Mouse (Mus musculus): Measurements from ENCODE around the gene Ints12.

The Ints12 gene

DNA sequence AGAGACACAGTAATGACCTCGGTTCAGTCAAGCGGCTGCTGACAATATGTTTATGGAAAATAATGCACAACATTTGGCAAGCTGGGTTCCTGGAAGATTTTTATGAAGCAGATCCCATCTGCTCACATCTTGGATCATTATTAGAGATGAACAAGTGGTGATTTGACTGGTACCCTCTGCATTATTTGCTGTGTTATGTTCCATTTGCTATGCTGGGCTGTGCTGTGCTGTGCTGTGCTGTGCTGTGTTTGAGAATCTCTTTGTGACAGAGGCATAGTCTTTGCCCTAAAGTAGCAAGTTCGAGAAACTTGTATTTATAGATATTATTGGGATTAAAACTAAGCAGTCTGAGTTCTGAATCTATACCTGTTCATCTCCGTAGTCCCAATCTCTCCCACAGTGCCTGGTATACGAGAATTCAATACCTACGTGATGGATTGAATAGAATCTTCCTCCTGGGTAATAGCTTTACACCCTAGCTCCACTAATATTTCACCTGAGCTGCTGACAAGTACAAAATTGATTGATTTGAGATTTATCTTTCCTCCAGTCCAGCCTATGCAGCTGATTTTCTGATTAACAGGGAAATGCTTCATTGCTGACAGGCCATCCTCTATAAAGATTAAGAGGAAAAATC is 53.0 kb downstream of the Ints12 start:
- DNase-seq (ENCODE audit: low spot score in 2 of 2) = no peak

- no peak for DNase-seq (ENCODE audit: low spot score in 2 of 2)
These were observed 60.0 kb downstream of the Ints12 start for GRCm38 (mm10) chr3:133151629-133152028.

- no peak for DNase-seq (ENCODE audit: low spot score in 2 of 2)
These were observed 61.2 kb downstream of the Ints12 start for GRCm38 (mm10) chr3:133152831-133153230.

- DNase-seq (ENCODE audit: low spot score in 2 of 2) = no peak
These were observed 62.0 kb downstream of the Ints12 start for GRCm38 (mm10) chr3:133153629-133154028.

- DNase-seq (ENCODE audit: low spot score in 2 of 2) = peak; percentile 30 to 40
These were observed 63.0 kb downstream of the Ints12 start for GRCm38 (mm10) chr3:133154683-133155082.

DNA sequence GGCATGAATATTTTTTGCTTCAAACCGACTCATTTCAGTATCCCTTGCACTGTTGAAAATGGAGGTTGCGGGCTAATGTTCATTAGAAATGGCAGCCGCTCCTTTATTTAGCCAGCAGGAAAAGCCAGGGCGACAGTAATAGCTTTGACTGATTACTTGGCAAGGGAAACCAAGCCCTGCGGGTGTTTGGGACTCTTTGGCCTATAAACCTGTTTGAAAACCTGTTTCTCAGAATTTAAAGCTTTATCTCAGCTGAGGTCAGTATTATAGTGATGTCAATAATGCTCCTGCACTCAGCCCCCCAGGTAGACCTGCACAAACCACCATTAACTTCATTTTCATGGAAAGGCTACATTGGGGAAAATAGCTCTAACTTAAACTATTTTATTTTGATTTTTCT is 66.6 kb downstream of the Ints12 start:
- DNase-seq (ENCODE audit: low spot score in 2 of 2) = no peak

All from right cerebral cortex, adult 2 months (tissue).